Comparison of ENCODE assay signal across 8 mouse cellular contexts in genomic region chr6:134151853-134152505, GRCm38 (mm10).
DNase-seq lines count a peak whose midpoint lies in the region; ATAC-seq lines count a peak whose summit lies in the region.

No protein-coding gene starts in this region.

- peak overlapping the region; percentile 65 for H3K27ac ChIP-seq in liver, embryonic 12.5 days
- H3K27ac ChIP-seq in intestine, embryonic 14.5 days (ENCODE audit: low read depth), result peak overlapping the region; percentile 77

- no peaks in the 10 kb centered on the region for H3K9me3 ChIP-seq in liver, embryonic 12.5 days (replicated peaks)
- H3K9me3 ChIP-seq in intestine, embryonic 14.5 days (ENCODE audit: control insufficient read depth, low read length), result no peaks in the 10 kb centered on the region

- H3K36me3 ChIP-seq in liver, embryonic 12.5 days, result peaks cover 4% of the 10 kb centered on the region; the same call in 1 of the 2 replicates
- H3K36me3 ChIP-seq in intestine, embryonic 14.5 days (ENCODE audit: control insufficient read depth, insufficient read depth, low read length), result no peaks in the 10 kb centered on the region

- no peak overlapping the region for H3K9ac ChIP-seq in liver, embryonic 12.5 days
- no peak overlapping the region for H3K9ac ChIP-seq in intestine, embryonic 14.5 days (ENCODE audit: low read length)

- peaks cover 56% of the 10 kb centered on the region for H3K4me1 ChIP-seq in liver, embryonic 12.5 days
- H3K4me1 ChIP-seq in intestine, embryonic 14.5 days (replicated peaks; ENCODE audit: control insufficient read depth, insufficient read depth, low read length), result peaks cover 57% of the 10 kb centered on the region

- whole genome bisulfite sequencing in liver, embryonic 12.5 days (ENCODE audit: insufficient replicate concordance), result 41% methylated on average over 9 of the region's 9 CpGs
- WGBS in intestine, embryonic 14.5 days, result 47% methylated on average over 9 of the region's 9 CpGs

- H3K27me3 ChIP-seq in liver, embryonic 12.5 days (replicated peaks), result no peaks in the 10 kb centered on the region
- H3K27me3 ChIP-seq in intestine, embryonic 14.5 days (replicated peaks; ENCODE audit: control insufficient read depth, insufficient read depth, low read length), result no peaks in the 10 kb centered on the region

- intact Hi-C loops in left cerebral cortex, postnatal 25 days (cut with DNase I), result loop anchor here (2.0 kb wide), 2 partner anchors 67 to 117 kb away; partner anchors contain the start of gene Etv6

- no peak for DNase-seq in liver
- DNase-seq in frontal cortex, adult 2 months (ENCODE audit: extremely low spot score in 1 of 2, low spot score in 1 of 2), result peak; percentile 43 to 74
- DNase-seq in intestine, embryonic 14.5 days (ENCODE audit: low spot score), result no peak
- DNase-seq in left cerebral cortex, postnatal 25 days (ENCODE audit: low spot score in 2 of 2), result peak; percentile 49 to 89
- peak; percentile 58 to 68 for DNase-seq in right cerebral cortex, postnatal 10 days (ENCODE audit: low spot score in 2 of 2)
- no peak for DNase-seq in embryo, embryonic 10.5 days (ENCODE audit: low spot score)
- no peak for DNase-seq in urinary bladder, adult 18-20 months (ENCODE audit: low spot score in 2 of 2)

- no peak overlapping the region for H3K4me3 ChIP-seq in liver, embryonic 12.5 days
- H3K4me3 ChIP-seq in intestine, embryonic 14.5 days (ENCODE audit: low read depth, low read length), result no peak overlapping the region

- H3K4me2 ChIP-seq in liver, embryonic 12.5 days, result no peak overlapping the region
- H3K4me2 ChIP-seq in intestine, embryonic 14.5 days (ENCODE audit: low read length), result peak overlapping the region; percentile 25

- no peak for ATAC-seq in liver, embryonic 12.5 days
- ATAC-seq in intestine, embryonic 14.5 days (replicated peaks; ENCODE audit: low FRiP score, low TSS enrichment, low read depth), result no peak

Comparison
In these comparisons a context has a peak if more than half of its experiments do, and no peak if none do; other contexts are left out.
1. DNase-seq: peak in frontal cortex, adult 2 months (2 of 2), left cerebral cortex, postnatal 25 days (2 of 2) and right cerebral cortex, postnatal 10 days (2 of 2); none in liver (single experiment), intestine, embryonic 14.5 days (single experiment), embryo, embryonic 10.5 days (single experiment) and urinary bladder, adult 18-20 months (0 of 2).